Comparison of ENCODE assay signal across 16 mouse cellular contexts in the genomic region with DNA sequence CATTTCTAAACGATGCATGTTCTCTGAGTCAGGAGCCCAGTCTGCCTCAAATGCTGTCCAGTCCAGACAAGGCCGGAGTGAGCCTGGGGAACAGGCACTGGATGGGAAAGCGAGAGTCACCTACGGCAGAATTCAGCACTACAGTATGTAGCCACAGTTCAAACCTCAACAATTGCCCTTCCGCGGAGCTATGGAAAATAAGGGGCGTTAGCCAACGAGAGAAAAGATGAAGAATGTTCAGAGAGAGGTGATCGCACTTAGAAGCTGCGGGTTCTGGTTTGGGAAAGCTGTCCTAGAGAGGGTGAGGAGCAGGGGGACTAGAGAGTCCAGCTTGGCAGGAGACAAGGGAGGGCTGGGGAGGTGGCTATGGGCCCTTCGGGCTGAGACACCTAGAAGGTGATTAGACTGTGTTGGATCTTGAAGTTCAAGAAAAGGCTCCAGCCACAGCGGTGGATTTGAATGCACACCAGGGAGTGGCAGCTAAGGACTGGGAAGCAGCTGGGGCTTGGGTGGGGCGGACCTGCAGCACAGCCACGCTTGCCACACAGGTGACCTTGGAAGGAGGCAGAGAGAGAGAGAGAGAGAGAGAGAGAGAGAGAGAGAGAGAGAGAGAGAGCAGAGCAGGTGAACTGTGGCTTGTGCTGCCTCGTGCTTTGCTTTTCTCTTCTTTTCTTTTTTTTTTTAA.
"Had no signal": no experiment of that assay in that cellular context is flagged by ENCODE, and none has a peak within 500 bp of the region (broad histone marks: within the 10 kb centered on the region; RNA-seq: fewer than 3 reads in every experiment).

No protein-coding gene starts in this region.

- DNase-seq: heart, postnatal 10 days; heart, postnatal 14 days; heart, postnatal 36 days; heart, postnatal 4 days; kidney, adult 11 months; kidney, adult 18-20 months; kidney, adult 2 months; kidney, adult 8-10 months; kidney, adult 9 months; kidney, postnatal 10 days; kidney, postnatal 14 days; kidney, postnatal 25 days; kidney, postnatal 36 days; kidney, postnatal 4 days; layer of hippocampus, adult 9-11 months; layer of hippocampus, postnatal 36 days had no signal
